Mouse (Mus musculus): ENCODE measurements at regions not wholly inside any gene's neighbourhood (a gene's known extent, or its start where the extent isn't known, plus 50 kb on each side); places are given as distances from the start of the nearest gene placed in this dataset.

- no peak for DNase-seq (ENCODE audit: low read depth)
These were observed 78.6 kb upstream of the Nkx1-1 start for GRCm38 (mm10) chr5:33512253-33512884.

GRCm38 (mm10) chr5:33511529-33512252, 77.9 kb upstream of the Nkx1-1 start:
- no peak for DNase-seq (ENCODE audit: low read depth)

GRCm38 (mm10) chr5:33505786-33506185, 72.0 kb upstream of the Nkx1-1 start:
- DNase-seq (ENCODE audit: low read depth) = no peak

GRCm38 (mm10) chr5:33501735-33502495, 68.1 kb upstream of the Nkx1-1 start:
- no peak for DNase-seq (ENCODE audit: low read depth)

GRCm38 (mm10) chr5:33501211-33501610, 67.4 kb upstream of the Nkx1-1 start:
- DNase-seq (ENCODE audit: low read depth) = no peak

- DNase-seq (ENCODE audit: low read depth) = peak; percentile 59
These were observed 62.2 kb upstream of the Nkx1-1 start for GRCm38 (mm10) chr5:33495900-33496529.

GRCm38 (mm10) chr5:33495276-33495675, 61.5 kb upstream of the Nkx1-1 start:
- DNase-seq (ENCODE audit: low read depth) = no peak

GRCm38 (mm10) chr5:33492604-33493315, 59.0 kb upstream of the Nkx1-1 start:
- no peak for DNase-seq (ENCODE audit: low read depth)

- DNase-seq (ENCODE audit: low read depth) = no peak
These were observed 55.5 kb upstream of the Nkx1-1 start for GRCm38 (mm10) chr5:33489286-33489685.

GRCm38 (mm10) chr5:33488152-33488561, 54.4 kb upstream of the Nkx1-1 start:
- DNase-seq (ENCODE audit: low read depth) = no peak

GRCm38 (mm10) chr5:33485765-33486164, 52.0 kb upstream of the Nkx1-1 start:
- no peak for DNase-seq (ENCODE audit: low read depth)

All from c-Kit-positive CD71-positive TER-119-negative erythroid progenitor cells, embryonic 14.5 days (primary cell).